Mouse (Mus musculus) heart, adult 2 months (tissue): ENCODE results near the gene Slamf8. TPM values are rescaled to one million over a fixed set of nuclear protein-coding genes. Genes with fewer than 3 reads are reported as not detected.

Source experiments
- DNase-seq, 2 experiments: peaks; one replicate each; pipeline ENCODE4 v3.0.0; 2021
- H3K27ac ChIP-seq: fragments of 200-600 bp; 2 replicates; pipeline ENCODE4 v1.8.1; 2022
- H3K27me3 ChIP-seq: fragments of 200-500 bp; 2 replicates; pipeline ENCODE4 v1.6.1; 2012; ENCODE audit warnings: mild to moderate bottlenecking, low read length, inconsistent platforms, mixed read lengths; ENCODE audit not compliant: control insufficient read depth, insufficient read depth
- H3K36me3 ChIP-seq: fragments of 200-500 bp; 2 replicates; pipeline ENCODE4 v1.6.1; 2012; ENCODE audit warnings: low read length, inconsistent platforms; ENCODE audit not compliant: control insufficient read depth, insufficient read depth
- H3K4me1 ChIP-seq: fragments of 200-500 bp; 2 replicates; pipeline ENCODE4 v1.6.1; 2011; ENCODE audit warnings: low read length; ENCODE audit not compliant: control insufficient read depth, insufficient read depth
- H3K4me3 ChIP-seq: fragments of 200-600 bp; 2 replicates; pipeline ENCODE4 v1.8.1; 2022
- H3K79me2 ChIP-seq: fragments of 200-500 bp; replicated peaks from 2 replicates; pipeline ENCODE4 v1.6.1; 2012; ENCODE audit warnings: mild to moderate bottlenecking, inconsistent platforms, low read length, moderate library complexity, mixed read lengths; ENCODE audit not compliant: control insufficient read depth, insufficient read depth
- H3K9ac ChIP-seq: fragments of 200-500 bp; 2 replicates; pipeline ENCODE4 v1.6.1; 2012; ENCODE audit warnings: low read depth, mild to moderate bottlenecking, control low read depth, inconsistent platforms, low read length, mixed read lengths
- CTCF ChIP-seq: fragments of 200-600 bp; IDR thresholded peaks from 2 replicates; pipeline ENCODE4 v1.8.1; 2022; ENCODE audit warnings: antibody characterized with exemption, mild to moderate bottlenecking, moderate library complexity
- EP300 ChIP-seq: fragments of 200-500 bp; IDR thresholded peaks from 2 replicates; pipeline ENCODE4 v1.6.1; 2011; ENCODE audit warnings: low read depth, low read length, control low read depth; ENCODE audit not compliant: insufficient read depth
- POLR2A ChIP-seq: fragments of 200-500 bp; IDR thresholded peaks from 2 replicates; pipeline ENCODE4 v1.6.1; 2011; ENCODE audit warnings: mild to moderate bottlenecking, low read depth, low read length, control low read depth; ENCODE audit not compliant: insufficient read depth
- WGBS: fragments of 180-500 bp; shearing (Covaris S2); methylation state at CpG from one replicate; pipeline ENCODE4 v1.1.7; 2018; 5-methylcytosine and 5-hydroxymethylcytosine counted together
- intact Hi-C: fragments of 180-260 bp; cut with DNase I; formaldehyde crosslinking; loops from one replicate; pipeline ENCODE4 v1.15.1; 2025
- polyA plus RNA-seq: library from polyadenylated mRNA; depleted of rRNA; stranded (reverse); fragments of >200 nt; gene quantifications from 2 replicates; pipeline ENCODE4 v1.2.3, GENCODE M21; 2012
- total RNA-seq, 2 experiments: library from RNA; stranded (reverse); gene quantifications; 2 replicates each; pipeline ENCODE4 v1.2.3; 2021

Slamf8 gene
- total and polyA plus RNA-seq, 3 experiments = 0.30 to 1.3 (median 0.34) TPM

DNA sequence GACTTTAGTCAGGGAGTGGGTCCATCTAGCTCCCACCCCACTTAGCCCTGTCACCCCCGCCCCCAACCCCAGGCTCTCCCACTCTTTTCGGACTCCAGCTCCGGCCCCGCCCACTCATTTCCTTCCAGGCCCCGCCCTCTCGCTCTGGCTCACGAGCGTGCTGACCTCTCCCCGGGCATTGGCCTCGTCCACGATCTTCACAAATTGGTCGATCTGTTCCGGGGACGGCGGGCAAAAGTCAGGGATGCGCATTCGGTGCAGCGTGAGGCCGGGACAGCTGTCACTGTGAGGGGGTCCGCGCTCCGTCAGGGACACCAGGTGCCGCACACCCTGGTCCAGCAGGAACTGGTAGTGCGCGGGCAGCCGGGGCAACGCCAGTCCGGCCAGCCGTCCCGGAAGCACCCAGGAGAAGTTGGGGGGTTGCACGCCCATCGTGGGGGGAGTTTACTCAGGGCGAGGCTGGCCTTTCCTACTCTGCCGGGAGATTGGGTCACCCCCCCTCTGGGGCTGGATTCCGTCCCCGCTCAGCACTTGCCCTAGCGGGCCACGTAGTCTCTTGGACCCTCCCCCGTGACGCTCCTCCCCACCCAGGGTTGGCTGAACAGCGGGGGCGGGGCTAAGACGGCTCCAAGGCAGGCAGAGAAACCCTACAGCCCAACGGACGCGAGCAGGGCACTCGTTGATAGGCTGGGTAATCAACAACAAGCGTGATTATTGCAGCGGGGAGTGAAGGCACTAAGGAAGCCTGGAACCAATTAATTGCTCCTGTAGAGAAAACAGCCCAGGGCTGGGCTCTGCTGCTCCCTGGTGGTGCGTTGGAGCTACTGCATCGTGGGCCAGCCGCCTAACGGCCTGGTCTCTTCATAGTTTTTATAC lies 42.3 kb upstream of the Slamf8 start, which contains the start of gene Dusp23:
Dusp23 (minus strand) TSS at position 512 of the 876 bp plus-strand sequence.
- TF ChIP-seq EP300 = peak; percentile 90
- TF ChIP-seq POLR2A = peak; percentile 78
- no peak; the same call in 1 of the 2 replicates for TF ChIP-seq CTCF
- Histone ChIP-seq H3K9ac (peak within 1 kb of the TSS; percentile 92), H3K79me2 (no peaks in the 10 kb centered on the region), H3K4me1 (peaks cover 8% of the 10 kb centered on the region), H3K27me3 (no peaks in the 10 kb centered on the region), H3K27ac (peak within 1 kb of the TSS; percentile 99), H3K36me3 (no peaks in the 10 kb centered on the region), H3K4me3 (peak within 1 kb of the TSS; percentile 91)
- under 1% methylated on average over 53 of the region's 53 CpGs for WGBS
- intact Hi-C loops = loop anchor here (1.0 to 10.0 kb wide), 6 partner anchors 13 to 762 kb away; no protein-coding TSS in a partner anchor
- DNase-seq = peak; percentile 97 to 98

DNA sequence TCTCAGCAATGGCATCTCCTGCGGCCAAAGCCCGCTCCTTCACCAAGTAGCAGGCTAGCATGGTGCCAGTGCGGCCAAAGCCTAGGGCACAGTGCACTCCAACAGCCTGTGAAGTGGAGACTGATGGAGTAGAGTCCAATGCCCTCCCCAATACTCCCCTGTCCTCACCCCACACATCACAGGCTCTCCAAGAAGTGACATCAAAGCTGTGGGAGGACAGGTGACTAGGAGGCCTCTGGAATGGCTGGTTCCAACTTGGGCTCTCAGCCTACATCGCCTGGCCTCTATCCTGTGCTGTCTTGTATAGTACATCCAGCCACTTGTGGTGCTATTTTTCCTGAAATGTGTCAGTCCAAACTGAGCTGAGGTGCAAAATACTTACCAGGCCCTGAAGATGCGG lies 41.4 kb upstream of the Slamf8 start:
- DNase-seq = no peak
- TF ChIP-seq EP300 = no peak
- TF ChIP-seq POLR2A = no peak
- TF ChIP-seq CTCF = no peak
- H3K36me3 ChIP-seq = no peaks in the 10 kb centered on the region
- H3K27me3 ChIP-seq = no peaks in the 10 kb centered on the region
- peaks cover 8% of the 10 kb centered on the region for H3K4me1 ChIP-seq
- peak overlapping the region; percentile 99; the same call in 1 of the 2 replicates for H3K27ac ChIP-seq
- no peaks in the 10 kb centered on the region for H3K79me2 ChIP-seq
- intact Hi-C loops = loop anchor here (2.0 to 10.0 kb wide), 4 partner anchors 69 to 763 kb away; no protein-coding TSS in a partner anchor
- H3K9ac ChIP-seq = no peak overlapping the region
- WGBS = 88% methylated on average over 5 of the region's 5 CpGs
- no peak overlapping the region; the same call in 1 of the 2 replicates for H3K4me3 ChIP-seq

DNA sequence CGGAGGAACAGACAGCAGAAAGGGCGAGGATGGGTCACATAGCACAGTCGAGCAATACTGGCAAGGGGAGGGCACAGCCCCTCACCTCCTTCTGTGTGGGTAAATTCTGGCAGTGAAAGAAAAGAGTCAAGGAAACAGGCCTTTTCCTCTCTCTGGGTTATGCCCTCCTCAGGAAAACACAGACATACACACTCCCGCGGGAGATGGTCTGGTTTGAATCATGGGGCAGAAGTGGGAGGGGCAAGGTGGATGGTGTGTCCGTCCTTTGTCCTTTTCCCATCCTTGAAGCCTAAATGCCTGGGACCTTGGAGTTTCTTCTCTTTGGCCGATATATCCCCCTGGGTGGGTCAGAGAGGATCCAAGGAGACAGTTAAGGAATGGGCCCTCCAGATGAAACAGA lies 39.5 kb upstream of the Slamf8 start:
- Histone ChIP-seq H3K36me3 (no peaks in the 10 kb centered on the region), H3K4me3 (no peak overlapping the region), H3K27ac (no peak overlapping the region), H3K27me3 (no peaks in the 10 kb centered on the region), H3K9ac (no peak overlapping the region), H3K79me2 (no peaks in the 10 kb centered on the region), H3K4me1 (peaks cover 6% of the 10 kb centered on the region)
- WGBS = 59% methylated on average over 7 of the region's 7 CpGs
- TF ChIP-seq CTCF = no peak
- TF ChIP-seq POLR2A = no peak
- no peak for TF ChIP-seq EP300
- intact Hi-C loops = loop anchor here (10.0 kb wide), 1 partner anchor 765 kb away; no protein-coding TSS in a partner anchor
- DNase-seq = no peak

DNA sequence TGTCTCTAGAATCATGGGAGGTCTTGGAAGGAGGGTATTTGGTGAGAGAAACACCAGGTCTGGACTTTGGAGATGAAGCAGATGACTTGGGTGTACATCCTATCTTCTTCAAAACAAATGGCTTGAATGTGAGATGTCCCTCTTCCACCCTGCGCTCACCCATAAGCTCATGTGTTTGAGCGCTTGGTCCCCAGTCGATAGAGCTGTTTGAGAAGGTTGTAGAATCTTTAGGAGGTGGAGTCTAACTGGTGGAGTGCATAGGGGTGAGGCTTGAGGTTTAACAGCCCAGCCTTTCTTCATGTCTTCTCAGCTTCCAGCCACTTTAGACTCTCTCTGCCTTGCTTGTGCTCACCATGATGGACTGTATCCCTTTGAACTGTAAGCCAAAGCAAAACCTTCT lies 35.9 kb upstream of the Slamf8 start:
- TF ChIP-seq EP300 = no peak
- no peak for TF ChIP-seq CTCF
- no peak for TF ChIP-seq POLR2A
- DNase-seq = no peak
- WGBS = 95% methylated on average over 3 of the region's 3 CpGs
- Histone ChIP-seq H3K4me1 (no peaks in the 10 kb centered on the region), H3K4me3 (no peak overlapping the region), H3K27me3 (no peaks in the 10 kb centered on the region), H3K9ac (no peak overlapping the region), H3K27ac (no peak overlapping the region), H3K36me3 (no peaks in the 10 kb centered on the region), H3K79me2 (no peaks in the 10 kb centered on the region)
- intact Hi-C loops = no loop called here

DNA sequence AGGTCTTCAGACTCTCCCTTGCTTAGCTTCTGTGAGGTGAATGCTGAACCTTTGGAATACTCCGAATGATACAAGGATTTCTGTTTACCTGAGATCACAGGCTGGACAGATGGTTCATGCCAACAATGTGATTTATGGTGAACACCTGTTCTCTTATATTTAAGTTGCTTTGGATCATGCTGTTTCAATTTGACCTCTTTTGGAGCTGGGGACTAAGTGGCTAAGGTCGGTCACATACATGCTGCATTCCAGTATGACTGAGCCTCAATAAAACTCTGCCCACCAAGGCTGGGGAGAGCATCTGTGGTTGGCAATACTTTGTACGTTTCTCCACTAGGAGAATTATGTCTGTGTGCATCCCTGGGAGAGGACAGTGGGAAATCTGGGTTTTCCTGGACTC lies 33.7 kb upstream of the Slamf8 start:
- H3K79me2 ChIP-seq = no peaks in the 10 kb centered on the region
- WGBS = 72% methylated on average over 3 of the region's 3 CpGs
- H3K9ac ChIP-seq = no peak overlapping the region
- H3K36me3 ChIP-seq = no peaks in the 10 kb centered on the region
- no peak overlapping the region for H3K4me3 ChIP-seq
- no peaks in the 10 kb centered on the region for H3K4me1 ChIP-seq
- TF ChIP-seq CTCF (no peak), EP300 (no peak), POLR2A (no peak)
- H3K27ac ChIP-seq = no peak overlapping the region
- intact Hi-C loops = no loop called here
- no peak for DNase-seq
- no peaks in the 10 kb centered on the region for H3K27me3 ChIP-seq

DNA sequence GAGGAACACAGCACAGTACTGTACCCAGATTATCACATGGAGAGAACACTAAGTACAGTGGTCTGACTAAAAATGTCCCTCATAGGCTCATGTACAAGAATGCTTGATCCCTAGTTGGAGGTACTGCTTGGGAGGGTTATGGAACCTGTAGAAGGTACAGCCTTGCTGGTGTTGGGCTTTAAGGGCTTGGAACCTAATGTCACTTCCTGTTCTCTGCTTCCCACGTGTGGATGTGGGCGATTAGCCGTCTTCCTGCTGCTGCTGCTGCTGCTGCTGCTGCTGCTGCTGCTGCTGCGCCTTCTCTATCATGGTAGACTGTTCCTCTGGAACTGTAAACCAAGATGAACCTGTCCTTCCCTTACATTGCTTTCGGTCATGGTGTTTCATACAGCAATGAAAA lies 33.2 kb upstream of the Slamf8 start:
- H3K9ac ChIP-seq = no peak overlapping the region
- no peaks in the 10 kb centered on the region for H3K4me1 ChIP-seq
- H3K36me3 ChIP-seq = no peaks in the 10 kb centered on the region
- no peaks in the 10 kb centered on the region for H3K79me2 ChIP-seq
- H3K27ac ChIP-seq = no peak overlapping the region
- H3K4me3 ChIP-seq = no peak overlapping the region
- intact Hi-C loops = no loop called here
- WGBS = 39% methylated on average over 5 of the region's 5 CpGs
- no peak for TF ChIP-seq EP300
- no peak for TF ChIP-seq POLR2A
- TF ChIP-seq CTCF = no peak
- DNase-seq = no peak
- no peaks in the 10 kb centered on the region for H3K27me3 ChIP-seq
